Mouse (Mus musculus): ENCODE measurements at regions not wholly inside any gene's neighbourhood (a gene's known extent, or its start where the extent isn't known, plus 50 kb on each side); places are given as distances from the start of the nearest gene placed in this dataset.

DNA sequence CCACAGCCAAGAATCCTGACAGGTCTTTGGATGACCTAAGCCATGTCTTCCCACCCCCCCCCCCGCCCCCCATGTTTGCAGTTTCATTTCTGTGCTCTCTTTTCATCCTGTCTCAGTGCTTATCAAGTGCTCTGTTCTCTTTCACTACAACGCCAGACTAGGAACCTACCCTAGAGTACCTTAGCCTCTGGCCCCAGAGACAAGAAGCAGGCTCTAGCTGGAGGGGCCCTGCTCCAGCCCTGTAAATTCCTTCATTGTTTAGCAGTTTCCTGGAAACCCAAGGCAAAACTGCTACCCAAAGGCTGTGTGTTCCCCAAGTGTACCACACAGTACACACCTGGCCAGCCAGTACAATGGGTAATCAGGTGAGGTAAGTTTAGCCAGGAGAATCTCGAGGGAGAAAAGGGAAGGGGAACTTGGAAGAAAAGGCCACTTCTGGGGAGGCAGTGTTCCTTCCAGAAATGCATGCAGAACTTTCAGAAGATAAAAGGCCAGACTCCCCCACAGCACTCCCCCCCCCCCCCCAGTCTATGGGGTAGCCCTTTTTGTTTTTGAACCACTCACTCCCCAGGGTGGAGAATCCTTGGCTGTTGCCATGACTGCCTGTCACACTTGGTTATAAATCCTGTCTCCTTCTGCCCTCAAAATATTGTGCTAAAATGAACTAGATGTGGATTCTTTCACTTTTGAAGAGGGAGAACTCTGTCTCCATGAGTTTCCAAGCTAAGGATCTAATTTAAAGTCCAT lies 419.1 kb downstream of the Efnb2 start:
- 14% methylated on average over 3 of the region's 3 CpGs for WGBS
- H3K4me3 ChIP-seq (replicated peaks; ENCODE audit: low read length), result no peak overlapping the region
- peak; percentile 66; the same call in 1 of the 2 replicates for ATAC-seq (ENCODE audit: low FRiP score)
- no peak overlapping the region for H3K4me2 ChIP-seq (replicated peaks)
- DNase-seq (ENCODE audit: low spot score), result no peak
- no peaks in the 10 kb centered on the region for H3K4me1 ChIP-seq (replicated peaks; ENCODE audit: control insufficient read depth, insufficient read depth, low read length)
- H3K27ac ChIP-seq, result no peak overlapping the region
- H3K36me3 ChIP-seq (replicated peaks; ENCODE audit: control insufficient read depth, insufficient read depth), result no peaks in the 10 kb centered on the region
- no peaks in the 10 kb centered on the region for H3K27me3 ChIP-seq (ENCODE audit: control insufficient read depth, insufficient read depth, low read length)
- no peak overlapping the region for H3K9ac ChIP-seq
- no peaks in the 10 kb centered on the region for H3K9me3 ChIP-seq (ENCODE audit: control insufficient read depth, low read length)

DNA sequence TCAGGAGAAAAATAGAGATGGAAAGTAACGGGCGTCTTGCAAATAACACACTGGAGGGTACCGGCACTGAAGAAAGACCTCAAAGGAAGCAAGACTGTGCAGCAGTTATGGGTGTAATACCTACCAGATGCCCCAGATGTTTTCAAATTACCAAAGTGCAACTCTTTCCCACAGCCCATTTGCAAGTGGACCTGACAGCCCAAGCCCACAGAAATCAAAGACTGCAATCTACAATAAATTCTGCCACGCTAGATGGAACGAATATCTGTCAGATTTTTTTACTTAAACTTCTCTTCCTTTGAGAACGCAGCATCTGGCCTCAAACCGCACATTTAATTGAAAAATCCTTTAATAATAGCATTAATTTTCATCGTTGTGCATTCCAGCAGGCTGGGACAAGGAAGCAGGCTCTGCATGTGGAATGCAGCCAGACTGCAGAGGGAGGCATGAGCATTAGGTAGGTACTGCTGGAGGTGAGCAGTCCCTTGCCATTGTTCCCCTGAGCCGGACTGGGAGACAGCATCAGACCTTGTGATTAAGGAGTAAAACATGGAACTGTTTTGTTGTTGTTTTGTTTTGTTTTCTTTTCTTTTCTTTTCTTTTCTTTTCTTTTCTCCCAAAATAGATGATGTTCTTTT lies 419.9 kb downstream of the Efnb2 start:
- Histone ChIP-seq H3K4me1 (replicated peaks; ENCODE audit: control insufficient read depth, insufficient read depth, low read length) (no peaks in the 10 kb centered on the region), H3K9me3 (ENCODE audit: control insufficient read depth, low read length) (no peaks in the 10 kb centered on the region), H3K36me3 (replicated peaks; ENCODE audit: control insufficient read depth, insufficient read depth) (no peaks in the 10 kb centered on the region), H3K4me3 (replicated peaks; ENCODE audit: low read length) (no peak overlapping the region), H3K27me3 (ENCODE audit: control insufficient read depth, insufficient read depth, low read length) (no peaks in the 10 kb centered on the region), H3K4me2 (replicated peaks) (no peak overlapping the region), H3K9ac (no peak overlapping the region), H3K27ac (no peak overlapping the region)
- 62% methylated on average over 9 of the region's 9 CpGs for WGBS
- DNase-seq (ENCODE audit: low spot score), result no peak
- ATAC-seq (ENCODE audit: low FRiP score), result no peak

DNA sequence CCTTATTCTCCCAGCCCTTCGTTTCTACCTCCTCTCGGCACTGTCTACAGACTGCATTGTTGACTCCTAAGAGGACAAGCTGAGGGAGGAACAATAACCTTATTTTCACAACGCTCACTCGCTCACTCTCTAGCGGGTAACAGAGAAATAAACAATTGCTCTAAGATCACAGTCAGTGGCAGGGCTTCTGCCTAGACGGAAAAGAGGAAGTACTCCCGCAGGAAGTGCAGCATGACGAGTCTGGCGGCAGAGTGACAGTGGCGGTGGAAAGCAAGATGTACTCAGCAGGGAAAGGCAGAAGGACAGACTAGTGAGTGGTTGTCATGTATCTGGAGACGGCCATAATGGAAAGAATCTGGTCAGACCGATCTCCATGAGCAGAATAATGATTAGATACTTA lies 421.6 kb downstream of the Efnb2 start:
- no peak overlapping the region for H3K4me3 ChIP-seq (replicated peaks; ENCODE audit: low read length)
- H3K27me3 ChIP-seq (ENCODE audit: control insufficient read depth, insufficient read depth, low read length), result no peaks in the 10 kb centered on the region
- H3K9ac ChIP-seq, result peak overlapping the region; percentile 13; the same call in 1 of the 2 replicates
- DNase-seq (ENCODE audit: low spot score) (no peak), ATAC-seq (ENCODE audit: low FRiP score) (no peak)
- no peaks in the 10 kb centered on the region for H3K4me1 ChIP-seq (replicated peaks; ENCODE audit: control insufficient read depth, insufficient read depth, low read length)
- no peaks in the 10 kb centered on the region for H3K9me3 ChIP-seq (ENCODE audit: control insufficient read depth, low read length)
- 54% methylated on average over 12 of the region's 12 CpGs for WGBS
- no peak overlapping the region for H3K27ac ChIP-seq
- H3K4me2 ChIP-seq (replicated peaks), result peak overlapping the region; percentile 21
- no peaks in the 10 kb centered on the region for H3K36me3 ChIP-seq (replicated peaks; ENCODE audit: control insufficient read depth, insufficient read depth)

DNA sequence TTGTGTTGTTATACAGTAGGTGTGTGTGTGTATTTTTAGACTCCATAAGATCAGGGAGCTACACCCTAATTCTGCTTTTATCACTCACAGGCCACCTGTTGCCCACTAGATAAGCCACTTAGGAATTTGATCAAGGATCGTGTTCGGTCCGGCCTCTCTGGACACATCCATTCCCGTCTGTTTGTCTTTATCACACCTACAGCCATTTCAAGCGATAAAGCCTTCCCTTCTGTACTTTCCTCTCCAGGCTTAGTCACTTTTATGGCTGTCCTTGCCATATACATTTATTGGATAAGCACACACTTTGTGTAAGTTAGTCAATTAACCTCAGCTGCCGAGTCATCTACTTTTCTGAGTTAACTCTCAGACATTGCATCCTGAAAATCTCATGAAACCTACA lies 423.0 kb downstream of the Efnb2 start:
- H3K9me3 ChIP-seq (ENCODE audit: control insufficient read depth, low read length), result no peaks in the 10 kb centered on the region
- ATAC-seq (ENCODE audit: low FRiP score) (no peak), DNase-seq (ENCODE audit: low spot score) (no peak)
- H3K27me3 ChIP-seq (ENCODE audit: control insufficient read depth, insufficient read depth, low read length), result no peaks in the 10 kb centered on the region
- H3K4me1 ChIP-seq (replicated peaks; ENCODE audit: control insufficient read depth, insufficient read depth, low read length), result no peaks in the 10 kb centered on the region
- WGBS, result 95% methylated on average over 6 of the region's 6 CpGs
- H3K9ac ChIP-seq, result no peak overlapping the region
- H3K36me3 ChIP-seq (replicated peaks; ENCODE audit: control insufficient read depth, insufficient read depth), result no peaks in the 10 kb centered on the region
- no peak overlapping the region for H3K4me3 ChIP-seq (replicated peaks; ENCODE audit: low read length)
- no peak overlapping the region for H3K27ac ChIP-seq
- H3K4me2 ChIP-seq (replicated peaks), result no peak overlapping the region

DNA sequence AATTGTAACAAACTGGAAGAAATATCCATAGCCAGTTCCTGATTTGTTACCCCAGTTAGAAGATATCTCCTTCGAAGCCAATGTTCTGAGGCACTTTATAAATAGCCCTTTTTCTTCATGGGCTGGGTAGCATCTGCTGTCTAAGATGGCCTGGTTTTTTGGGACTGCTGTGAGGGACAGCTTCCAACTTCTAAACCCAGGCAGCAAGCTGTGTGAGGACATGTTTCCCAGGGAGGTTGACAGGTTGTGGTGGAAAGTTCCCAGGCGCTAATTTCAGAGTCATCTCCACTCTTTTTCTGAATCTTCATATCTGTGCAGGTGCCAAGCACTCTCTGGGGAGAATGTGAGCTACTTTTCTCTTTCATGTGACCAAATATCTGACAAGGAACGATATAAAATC lies 427.4 kb downstream of the Efnb2 start:
- ATAC-seq (ENCODE audit: low FRiP score) (no peak), DNase-seq (ENCODE audit: low spot score) (no peak)
- H3K27me3 ChIP-seq (ENCODE audit: control insufficient read depth, insufficient read depth, low read length), result no peaks in the 10 kb centered on the region
- WGBS, result 86% methylated on average over 3 of the region's 3 CpGs
- no peak overlapping the region for H3K4me3 ChIP-seq (replicated peaks; ENCODE audit: low read length)
- peaks cover 12% of the 10 kb centered on the region for H3K4me1 ChIP-seq (replicated peaks; ENCODE audit: control insufficient read depth, insufficient read depth, low read length)
- no peak overlapping the region for H3K27ac ChIP-seq
- no peak overlapping the region for H3K9ac ChIP-seq
- H3K9me3 ChIP-seq (ENCODE audit: control insufficient read depth, low read length), result no peaks in the 10 kb centered on the region
- no peaks in the 10 kb centered on the region for H3K36me3 ChIP-seq (replicated peaks; ENCODE audit: control insufficient read depth, insufficient read depth)
- H3K4me2 ChIP-seq (replicated peaks), result no peak overlapping the region

DNA sequence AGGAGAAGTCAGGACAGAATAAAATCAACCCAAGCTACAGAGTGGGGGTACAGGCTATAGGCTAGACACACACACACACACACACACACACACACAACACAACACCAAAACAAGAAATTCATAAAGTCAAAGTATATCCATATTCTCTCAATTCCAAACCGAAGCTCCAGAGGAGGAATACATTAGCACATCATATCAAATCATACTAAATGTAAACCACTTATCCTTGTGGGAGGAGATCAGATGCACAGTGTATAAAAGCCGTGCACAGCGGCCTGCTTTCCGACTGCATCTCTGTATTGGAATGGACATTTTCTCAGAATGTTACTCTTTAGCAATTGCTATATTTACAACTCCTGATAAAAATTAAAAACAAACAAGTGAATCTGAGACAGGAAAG lies 427.9 kb downstream of the Efnb2 start:
- no peak overlapping the region for H3K4me2 ChIP-seq (replicated peaks)
- no peak for DNase-seq (ENCODE audit: low spot score)
- 93% methylated on average over 4 of the region's 4 CpGs for WGBS
- no peak overlapping the region for H3K27ac ChIP-seq
- no peaks in the 10 kb centered on the region for H3K27me3 ChIP-seq (ENCODE audit: control insufficient read depth, insufficient read depth, low read length)
- no peak overlapping the region for H3K4me3 ChIP-seq (replicated peaks; ENCODE audit: low read length)
- no peaks in the 10 kb centered on the region for H3K9me3 ChIP-seq (ENCODE audit: control insufficient read depth, low read length)
- no peaks in the 10 kb centered on the region for H3K36me3 ChIP-seq (replicated peaks; ENCODE audit: control insufficient read depth, insufficient read depth)
- ATAC-seq (ENCODE audit: low FRiP score), result no peak
- H3K4me1 ChIP-seq (replicated peaks; ENCODE audit: control insufficient read depth, insufficient read depth, low read length), result peaks cover 12% of the 10 kb centered on the region
- H3K9ac ChIP-seq, result no peak overlapping the region

DNA sequence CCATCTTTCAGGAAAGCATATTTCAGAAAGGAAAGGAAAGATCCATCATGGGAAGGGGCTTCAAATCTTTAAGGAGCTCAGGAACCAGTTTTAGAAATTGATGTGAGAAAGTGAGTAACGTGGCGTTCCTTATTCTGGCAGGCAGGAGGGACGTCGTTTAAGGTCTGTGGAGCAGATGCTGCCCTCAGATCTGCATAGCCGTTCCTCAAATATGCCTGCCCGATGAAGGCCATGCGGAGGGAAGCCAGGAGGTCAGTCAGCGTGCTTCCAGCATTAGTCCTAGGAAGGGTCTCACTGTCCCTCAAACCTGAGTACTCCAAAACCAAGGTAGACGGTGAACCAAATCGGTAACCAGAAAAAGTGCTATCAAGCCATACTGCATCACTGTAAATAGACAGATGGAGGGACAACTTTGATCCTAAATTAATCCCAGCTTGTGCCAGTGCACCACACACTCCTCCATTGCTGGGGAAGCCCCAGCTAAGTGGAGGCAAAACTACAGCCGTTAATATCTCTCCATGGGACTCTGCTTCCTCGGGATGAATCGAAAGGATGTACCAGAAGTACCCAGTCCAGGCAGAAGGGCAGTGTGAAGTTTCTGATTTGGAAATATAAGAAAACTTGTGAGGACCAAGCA lies 428.9 kb downstream of the Efnb2 start:
- ATAC-seq (ENCODE audit: low FRiP score) (no peak; the same call in 1 of the 2 replicates), DNase-seq (ENCODE audit: low spot score) (no peak)
- Histone ChIP-seq H3K4me2 (replicated peaks) (peak overlapping the region; percentile 6; the same call in 1 of the 2 replicates), H3K27ac (peak overlapping the region; percentile 9; the same call in 1 of the 2 replicates), H3K4me1 (replicated peaks; ENCODE audit: control insufficient read depth, insufficient read depth, low read length) (peaks cover 12% of the 10 kb centered on the region), H3K27me3 (ENCODE audit: control insufficient read depth, insufficient read depth, low read length) (no peaks in the 10 kb centered on the region), H3K36me3 (replicated peaks; ENCODE audit: control insufficient read depth, insufficient read depth) (no peaks in the 10 kb centered on the region), H3K4me3 (replicated peaks; ENCODE audit: low read length) (no peak overlapping the region), H3K9me3 (ENCODE audit: control insufficient read depth, low read length) (no peaks in the 10 kb centered on the region), H3K9ac (no peak overlapping the region)
- WGBS, result 48% methylated on average over 13 of the region's 13 CpGs

DNA sequence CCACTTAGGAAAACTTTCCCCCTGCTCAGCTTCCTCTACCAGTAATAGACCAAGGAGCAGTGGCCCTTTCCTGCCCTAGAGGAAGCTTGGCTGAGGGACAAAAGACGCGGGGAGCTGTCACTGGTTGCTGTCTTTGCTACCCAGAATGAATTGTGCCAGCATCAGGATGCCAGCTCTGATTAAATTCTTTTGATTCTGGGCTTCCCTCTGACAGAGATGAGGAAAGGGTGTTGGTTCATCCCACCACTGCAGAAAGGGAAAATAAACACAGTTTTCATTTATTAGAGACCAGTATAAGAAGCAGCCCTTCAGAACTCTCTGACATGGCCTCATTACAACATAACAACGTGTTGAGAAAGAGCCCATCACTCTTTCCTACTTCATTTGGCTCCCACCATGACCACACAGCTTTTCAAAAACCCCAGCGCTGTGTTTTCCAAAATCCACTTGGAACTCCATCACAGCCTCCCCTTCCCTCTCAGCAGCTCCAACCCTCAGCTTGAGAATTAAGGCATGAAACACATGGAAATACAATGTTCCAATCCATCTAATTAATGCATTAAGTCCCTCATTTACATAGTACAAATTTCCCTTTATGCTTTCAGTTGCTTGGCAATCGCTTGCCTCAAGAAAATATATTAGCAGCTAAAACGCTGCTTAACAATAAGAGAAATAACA lies 429.6 kb downstream of the Efnb2 start:
- WGBS, result 30% methylated on average over 6 of the region's 6 CpGs
- ATAC-seq (ENCODE audit: low FRiP score), result peak; percentile 68; the same call in 1 of the 2 replicates
- Histone ChIP-seq H3K4me3 (replicated peaks; ENCODE audit: low read length) (no peak overlapping the region), H3K36me3 (replicated peaks; ENCODE audit: control insufficient read depth, insufficient read depth) (no peaks in the 10 kb centered on the region), H3K27ac (0 out of 2 replicates have a peak overlapping the region, but pooled peaks have one; percentile 6), H3K4me2 (replicated peaks) (peak overlapping the region; percentile 6; the same call in 1 of the 2 replicates), H3K9me3 (ENCODE audit: control insufficient read depth, low read length) (no peaks in the 10 kb centered on the region), H3K27me3 (ENCODE audit: control insufficient read depth, insufficient read depth, low read length) (no peaks in the 10 kb centered on the region), H3K9ac (no peak overlapping the region), H3K4me1 (replicated peaks; ENCODE audit: control insufficient read depth, insufficient read depth, low read length) (peaks cover 12% of the 10 kb centered on the region)
- peak; percentile 46 for DNase-seq (ENCODE audit: low spot score)

DNA sequence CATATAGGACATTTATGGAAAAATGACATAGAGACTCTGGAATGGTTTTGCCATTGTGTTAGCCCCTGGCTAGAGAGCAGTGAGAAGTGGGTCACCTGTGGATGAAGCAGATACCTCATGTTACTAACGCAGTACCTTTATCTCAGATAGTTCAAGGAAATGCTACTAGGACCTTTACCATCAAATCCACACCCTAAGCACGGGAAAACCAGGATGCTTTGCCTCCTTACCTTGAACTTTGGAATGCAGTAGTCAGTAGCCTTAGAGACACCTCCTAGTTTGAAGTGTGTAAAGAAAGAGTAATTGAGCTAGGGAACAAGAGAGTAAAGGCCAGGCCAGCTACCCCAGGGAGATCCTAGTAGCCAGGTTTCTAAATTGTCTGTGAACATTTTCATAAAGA lies 435.0 kb downstream of the Efnb2 start:
- Histone ChIP-seq H3K4me1 (replicated peaks; ENCODE audit: control insufficient read depth, insufficient read depth, low read length) (no peaks in the 10 kb centered on the region), H3K36me3 (replicated peaks; ENCODE audit: control insufficient read depth, insufficient read depth) (no peaks in the 10 kb centered on the region), H3K4me3 (replicated peaks; ENCODE audit: low read length) (no peak overlapping the region), H3K27ac (no peak overlapping the region), H3K4me2 (replicated peaks) (no peak overlapping the region), H3K27me3 (ENCODE audit: control insufficient read depth, insufficient read depth, low read length) (no peaks in the 10 kb centered on the region), H3K9me3 (ENCODE audit: control insufficient read depth, low read length) (no peaks in the 10 kb centered on the region), H3K9ac (no peak overlapping the region)
- 89% methylated on average over 2 of the region's 2 CpGs for WGBS
- no peak for ATAC-seq (ENCODE audit: low FRiP score)
- no peak for DNase-seq (ENCODE audit: low spot score)
